Mouse (Mus musculus) liver, postnatal 0 days (tissue): ENCODE measurements at regions not wholly inside any gene's neighbourhood (a gene's known extent, or its start where the extent isn't known, plus 50 kb on each side); places are given as distances from the start of the nearest gene placed in this dataset.

Source experiments
- ATAC-seq: fragments of 200-750 bp; cut with Nextera tagmentation; 2 replicates; pipeline ENCODE4 v1.8.0; 2017; ENCODE audit warnings: mild to moderate bottlenecking, moderate library complexity
- DNase-seq: peaks from one replicate; pipeline ENCODE4 v3.0.0-alpha.2; 2016
- H3K27ac ChIP-seq: fragments of 300-500 bp; sonication (generic); 2 replicates; pipeline ENCODE4 v1.5.1; 2014; ENCODE audit warnings: antibody characterized with exemption, moderate library complexity, mild to moderate bottlenecking, low read depth
- H3K27me3 ChIP-seq: fragments of 300-500 bp; sonication (generic); 2 replicates; pipeline ENCODE4 v1.6.1; 2014; ENCODE audit warnings: low read length, control low read depth, mixed read lengths; ENCODE audit not compliant: insufficient read depth
- H3K36me3 ChIP-seq: fragments of 300-500 bp; sonication (generic); replicated peaks from 2 replicates; pipeline ENCODE4 v1.6.1; 2014; ENCODE audit warnings: mild to moderate bottlenecking, control low read depth, low read length, moderate library complexity, mixed read lengths; ENCODE audit not compliant: insufficient read depth
- H3K4me1 ChIP-seq: fragments of 300-500 bp; sonication (generic); 2 replicates; pipeline ENCODE4 v1.6.1; 2014; ENCODE audit warnings: antibody characterized with exemption, mild to moderate bottlenecking, control low read depth; ENCODE audit not compliant: insufficient read depth
- H3K4me2 ChIP-seq: fragments of 300-500 bp; sonication (generic); 2 replicates; pipeline ENCODE4 v1.6.1; 2014; ENCODE audit warnings: low read depth, mild to moderate bottlenecking, low read length, moderate library complexity, mixed read lengths
- H3K4me3 ChIP-seq: fragments of 300-500 bp; sonication (generic); 2 replicates; pipeline ENCODE4 v1.5.1; 2014; ENCODE audit warnings: low read depth, low read length
- H3K9ac ChIP-seq: fragments of 300-500 bp; sonication (generic); replicated peaks from 2 replicates; pipeline ENCODE4 v1.6.1; 2014; ENCODE audit warnings: mild to moderate bottlenecking, moderate library complexity
- H3K9me3 ChIP-seq: fragments of 300-500 bp; sonication (generic); 2 replicates; pipeline ENCODE4 v1.6.1; 2016; ENCODE audit warnings: mild to moderate bottlenecking, control low read depth, low read length, mixed read lengths
- CTCF ChIP-seq: sonication (generic); IDR thresholded peaks from 2 replicates; pipeline ENCODE4 v1.5.1; 2016; ENCODE audit warnings: antibody characterized with exemption, low read depth
- EP300 ChIP-seq: IDR thresholded peaks from 2 replicates; pipeline ENCODE4 v1.6.1; 2016; ENCODE audit warnings: antibody characterized with exemption, low read depth, mild to moderate bottlenecking
- WGBS: fragments of 180-500 bp; shearing (Covaris S2); extraction: QIAGEN DNeasy Blood & Tissue Kit; methylation state at CpG from one replicate; pipeline ENCODE4 v1.1.7; 2014; ENCODE audit not compliant: insufficient replicate concordance; 5-methylcytosine and 5-hydroxymethylcytosine counted together

- DNase-seq, result no peak
- Histone ChIP-seq H3K4me2 (no peak overlapping the region), H3K27ac (no peak overlapping the region), H3K4me1 (no peaks in the 10 kb centered on the region), H3K36me3 (no peaks in the 10 kb centered on the region), H3K9ac (no peak overlapping the region), H3K27me3 (no peaks in the 10 kb centered on the region), H3K9me3 (no peaks in the 10 kb centered on the region), H3K4me3 (no peak overlapping the region)
- TF ChIP-seq EP300, result no peak
- no peak for TF ChIP-seq CTCF
- 75% methylated on average over 7 of the region's 7 CpGs for WGBS
- ATAC-seq, result no peak
Measured at GRCm38 (mm10) chr15:37062585-37062984, 55.0 kb upstream of the Zfp706 start.

- no peaks in the 10 kb centered on the region for H3K27me3 ChIP-seq
- no peak overlapping the region for H3K4me3 ChIP-seq
- H3K27ac ChIP-seq, result no peak overlapping the region
- no peak overlapping the region for H3K4me2 ChIP-seq
- TF ChIP-seq CTCF, result no peak
- H3K4me1 ChIP-seq, result no peaks in the 10 kb centered on the region
- ATAC-seq, result no peak
- DNase-seq, result no peak
- no peak overlapping the region for H3K9ac ChIP-seq
- H3K9me3 ChIP-seq, result no peaks in the 10 kb centered on the region; the same call in 1 of the 2 replicates
- WGBS, result 69% methylated on average over 6 of the region's 6 CpGs
- H3K36me3 ChIP-seq, result no peaks in the 10 kb centered on the region
Measured at GRCm38 (mm10) chr15:37061501-37061900, 53.9 kb upstream of the Zfp706 start.

- Histone ChIP-seq H3K9me3 (peaks cover 3% of the 10 kb centered on the region; the same call in 1 of the 2 replicates), H3K27me3 (no peaks in the 10 kb centered on the region), H3K27ac (no peak overlapping the region), H3K4me2 (no peak overlapping the region), H3K4me3 (no peak overlapping the region), H3K4me1 (no peaks in the 10 kb centered on the region), H3K9ac (no peak overlapping the region), H3K36me3 (no peaks in the 10 kb centered on the region)
- no peak for ATAC-seq
- no peak for DNase-seq
- TF ChIP-seq EP300, result no peak
- no peak for TF ChIP-seq CTCF
- WGBS, result 73% methylated on average over 6 of the region's 6 CpGs
Measured at GRCm38 (mm10) chr15:37060831-37061230, 53.3 kb upstream of the Zfp706 start.
